Mouse (Mus musculus) heart, embryonic 13.5 days (tissue): ENCODE data around the gene Nkx6-1. TPM values are rescaled to one million over a fixed set of nuclear protein-coding genes. Genes with fewer than 3 reads are reported as not detected.

Experiments used
- ATAC-seq: fragments of 200-750 bp; cut with Nextera tagmentation; 2 replicates; pipeline ENCODE4 v1.8.0; 2017; ENCODE audit warnings: moderate TSS enrichment; ENCODE audit not compliant: insufficient number of reproducible peaks, low FRiP score, low TSS enrichment; ENCODE audit errors: extremely low read depth
- H3K27ac ChIP-seq: fragments of 300-500 bp; sonication (generic); replicated peaks from 2 replicates; pipeline ENCODE4 v1.5.1; 2015; ENCODE audit warnings: moderate library complexity, mild to moderate bottlenecking, inconsistent platforms
- H3K27me3 ChIP-seq: fragments of 300-500 bp; sonication (generic); replicated peaks from 2 replicates; pipeline ENCODE4 v1.6.1; 2015; ENCODE audit warnings: mild to moderate bottlenecking, inconsistent platforms
- H3K36me3 ChIP-seq: fragments of 300-500 bp; sonication (generic); 2 replicates; pipeline ENCODE4 v1.6.1; 2015; ENCODE audit warnings: mild to moderate bottlenecking, inconsistent platforms
- H3K4me1 ChIP-seq: fragments of 300-500 bp; sonication (generic); 2 replicates; pipeline ENCODE4 v1.6.1; 2015; ENCODE audit warnings: inconsistent platforms
- H3K4me2 ChIP-seq: fragments of 300-500 bp; sonication (generic); 2 replicates; pipeline ENCODE4 v1.6.1; 2015; ENCODE audit warnings: inconsistent platforms, mild to moderate bottlenecking, moderate library complexity
- H3K4me3 ChIP-seq: fragments of 300-500 bp; sonication (generic); 2 replicates; pipeline ENCODE4 v1.5.1; 2015; ENCODE audit warnings: moderate library complexity, mild to moderate bottlenecking, inconsistent platforms
- H3K9ac ChIP-seq: fragments of 300-500 bp; sonication (generic); 2 replicates; pipeline ENCODE4 v1.6.1; 2015; ENCODE audit warnings: inconsistent platforms, mild to moderate bottlenecking, moderate library complexity
- H3K9me3 ChIP-seq: fragments of 300-500 bp; sonication (generic); 2 replicates; pipeline ENCODE4 v1.6.1; 2016; ENCODE audit warnings: inconsistent platforms
- WGBS: fragments of 180-500 bp; shearing (Covaris S2); methylation state at CpG from one replicate; pipeline ENCODE4 v1.1.7; 2015; ENCODE audit warnings: mixed read lengths; 5-methylcytosine and 5-hydroxymethylcytosine counted together
- polyA plus RNA-seq: library from polyadenylated mRNA; unstranded; fragments of >200 nt; fragmentation: Nextera tagmentation; extraction: Ambion mirVana; gene quantifications from 2 replicates; pipeline ENCODE4 v1.2.1, GENCODE M21; 2015

Nkx6-1 gene
- polyA plus RNA-seq = 0.08 and 0.19 TPM in 2 replicates

DNA sequence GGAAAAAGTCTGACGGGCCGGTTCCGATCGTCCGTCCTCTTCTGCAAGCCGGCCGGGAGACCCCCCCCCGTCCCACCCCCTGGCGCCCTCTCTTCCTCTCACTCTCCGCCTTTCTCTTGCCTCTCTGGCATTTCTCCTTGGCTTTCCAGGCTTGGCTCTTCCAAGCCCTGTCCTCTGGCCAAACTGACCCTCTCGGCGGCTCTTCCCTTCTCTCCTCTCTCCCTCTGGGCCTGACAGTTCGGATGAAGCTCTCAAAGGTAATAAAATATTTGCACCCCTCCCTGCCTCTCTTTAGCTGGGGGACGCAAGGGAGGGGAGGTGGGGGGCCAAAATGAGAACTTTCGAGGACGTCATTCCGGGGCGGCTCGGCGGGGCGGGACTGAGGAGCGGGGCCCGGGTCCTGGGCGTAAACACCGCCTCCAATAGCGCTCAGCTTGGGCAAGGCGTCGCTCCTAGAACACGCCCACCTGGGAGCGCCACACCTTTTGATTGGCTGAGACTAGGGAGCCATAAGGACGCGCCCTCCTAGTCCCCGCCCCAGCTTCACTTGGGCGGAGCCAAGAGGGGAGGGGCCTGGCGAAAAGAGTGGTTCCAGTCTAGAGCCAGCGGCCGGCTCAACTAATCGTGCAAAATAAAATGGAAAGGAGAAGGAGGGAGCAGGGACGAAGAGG, at the start of gene Nkx6-1:
Gene Nkx6-1 (minus strand): TSS at position 52 of the 671 bp plus-strand sequence.
- ATAC-seq = peak; percentile 83
- Histone ChIP-seq H3K9ac (peak within 1 kb of the TSS; percentile 72), H3K9me3 (no peaks in the 10 kb centered on the region), H3K4me2 (peak within 1 kb of the TSS; percentile 81), H3K27ac (no peak within 1 kb of the TSS), H3K4me3 (peak within 1 kb of the TSS; percentile 57), H3K4me1 (peaks cover 30% of the 10 kb centered on the region), H3K27me3 (peaks cover 100% of the 10 kb centered on the region), H3K36me3 (no peaks in the 10 kb centered on the region)
- under 1% methylated on average over 39 of the region's 39 CpGs for WGBS

DNA sequence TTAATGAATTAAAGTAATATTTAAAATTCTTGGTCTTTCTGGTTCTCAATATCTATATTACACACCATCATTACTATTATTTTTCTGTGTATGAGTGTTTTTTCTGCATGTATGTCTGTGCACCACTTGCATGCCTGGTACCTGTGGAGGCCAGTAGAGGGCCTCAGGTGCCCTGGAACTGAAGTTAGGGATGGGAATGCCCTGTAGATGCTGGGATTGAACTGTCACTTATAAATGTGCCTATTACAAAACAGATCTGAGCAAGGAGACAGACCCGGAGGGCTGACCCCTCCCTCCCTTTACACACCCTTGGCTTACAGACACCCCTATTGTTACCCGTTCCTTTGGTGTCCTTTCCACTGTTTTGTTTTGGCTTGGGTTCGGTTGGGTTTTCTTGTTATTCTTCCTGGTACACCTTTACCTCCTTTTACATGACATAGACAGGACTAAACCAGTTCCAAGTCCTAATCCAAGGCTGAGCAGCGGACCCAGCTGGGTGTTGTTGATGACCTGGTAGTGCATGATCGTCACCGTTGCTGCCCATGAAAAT, 48.3 kb upstream of the Nkx6-1 start:
- 79% methylated on average over 6 of the region's 6 CpGs for WGBS
- Histone ChIP-seq H3K4me2 (no peak overlapping the region), H3K36me3 (no peaks in the 10 kb centered on the region), H3K4me3 (no peak overlapping the region), H3K27me3 (no peaks in the 10 kb centered on the region), H3K9me3 (no peaks in the 10 kb centered on the region), H3K27ac (no peak overlapping the region), H3K4me1 (no peaks in the 10 kb centered on the region), H3K9ac (no peak overlapping the region)
- no peak for ATAC-seq

DNA sequence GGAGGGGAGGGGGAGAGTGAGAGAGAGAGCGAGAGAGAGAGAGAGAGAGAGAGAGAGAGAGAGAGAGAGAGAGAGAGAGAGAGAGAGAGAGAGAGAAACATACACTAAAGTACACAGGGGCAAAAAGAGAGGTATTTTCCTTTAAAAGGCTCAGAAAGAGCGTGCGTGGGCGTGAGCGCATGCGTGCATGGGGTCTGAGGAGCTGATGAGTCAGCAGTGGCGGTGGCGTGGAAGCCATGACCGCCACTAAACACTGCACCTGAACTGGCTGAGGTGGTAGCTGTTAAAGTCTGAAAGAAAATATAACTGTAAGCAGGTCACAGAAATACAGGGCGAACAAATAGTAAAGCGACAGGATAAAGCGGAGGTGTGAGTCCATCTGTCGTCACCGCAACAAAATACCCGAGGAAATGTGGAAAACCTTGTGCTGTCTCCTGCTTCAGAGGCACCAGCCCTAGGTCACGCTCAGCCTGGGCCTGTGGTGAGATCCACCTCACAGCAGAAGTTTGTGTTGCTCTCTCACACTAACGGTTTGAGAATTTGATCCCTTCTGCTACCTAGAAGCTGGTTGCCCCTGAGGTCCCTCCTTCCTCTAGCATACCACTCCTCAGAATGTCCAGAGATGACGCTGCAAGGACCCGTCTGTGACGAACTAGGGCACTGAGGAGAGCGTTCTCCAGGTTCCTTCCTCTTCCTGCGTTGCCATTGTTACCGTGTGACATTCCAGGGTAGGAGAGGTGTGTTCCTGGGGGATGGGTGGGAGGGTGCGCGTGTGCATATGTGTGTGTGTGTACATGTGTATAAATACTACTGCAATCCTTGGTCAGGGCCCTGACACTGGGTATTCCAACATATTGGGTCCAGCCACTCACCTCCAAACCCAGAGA, 38.8 kb upstream of the Nkx6-1 start:
- WGBS = 48% methylated on average over 24 of the region's 25 CpGs
- Histone ChIP-seq H3K4me2 (peak overlapping the region; percentile 54), H3K4me1 (0 out of 2 replicates have a peak, but pooled peaks cover 6% of the 10 kb centered on the region), H3K4me3 (peak overlapping the region; percentile 35), H3K36me3 (no peaks in the 10 kb centered on the region), H3K9me3 (no peaks in the 10 kb centered on the region), H3K9ac (peak overlapping the region; percentile 28; the same call in 1 of the 2 replicates), H3K27ac (no peak overlapping the region), H3K27me3 (peaks cover 4% of the 10 kb centered on the region; the same call in 1 of the 2 replicates)
- ATAC-seq = no peak

DNA sequence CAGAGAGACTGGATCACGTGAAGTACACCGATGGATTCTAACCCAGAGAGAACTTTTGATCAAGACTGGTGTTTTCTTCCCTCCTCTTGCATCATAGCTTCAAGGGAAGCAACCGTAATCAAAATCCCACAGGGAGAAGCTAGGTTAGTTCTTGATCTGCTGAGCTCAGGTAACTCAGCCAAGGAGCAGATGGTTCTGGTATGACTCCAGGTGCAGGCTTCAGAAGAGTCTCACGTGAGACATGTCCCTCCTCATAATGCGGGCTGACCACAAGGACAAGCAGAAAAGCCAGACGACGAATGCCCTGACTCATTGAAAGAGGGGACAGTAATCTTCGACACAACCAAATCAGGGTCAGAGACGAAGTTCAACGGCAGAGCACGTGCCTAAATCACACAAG, 37.8 kb upstream of the Nkx6-1 start:
- Histone ChIP-seq H3K36me3 (no peaks in the 10 kb centered on the region), H3K9ac (no peak overlapping the region), H3K27me3 (peaks cover 10% of the 10 kb centered on the region; the same call in 1 of the 2 replicates), H3K9me3 (no peaks in the 10 kb centered on the region), H3K4me3 (no peak overlapping the region), H3K4me1 (0 out of 2 replicates have a peak, but pooled peaks cover 6% of the 10 kb centered on the region), H3K27ac (no peak overlapping the region), H3K4me2 (no peak overlapping the region)
- WGBS = 75% methylated on average over 11 of the region's 11 CpGs
- no peak for ATAC-seq

DNA sequence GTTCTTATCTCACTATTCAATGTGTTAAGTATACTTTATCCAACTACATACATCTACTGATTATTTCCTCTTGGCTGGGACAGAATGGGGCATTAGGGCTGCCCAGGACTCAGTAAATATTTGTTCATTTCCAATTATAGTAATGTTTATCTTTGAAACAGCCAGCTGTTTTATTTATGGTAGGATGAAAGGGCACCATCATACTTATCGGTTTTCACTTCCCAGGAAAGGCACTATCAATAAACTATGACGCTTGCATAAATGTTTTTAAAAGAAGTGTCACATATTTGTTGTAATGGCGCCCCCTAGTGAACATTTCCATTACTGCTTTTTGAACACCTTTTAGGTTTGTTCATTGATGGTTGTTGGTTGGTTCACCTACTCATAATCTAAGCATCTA, 35.8 kb upstream of the Nkx6-1 start:
- Histone ChIP-seq H3K36me3 (no peaks in the 10 kb centered on the region), H3K4me3 (no peak overlapping the region), H3K27ac (no peak overlapping the region), H3K4me2 (peak overlapping the region; percentile 24; the same call in 1 of the 2 replicates), H3K9me3 (no peaks in the 10 kb centered on the region), H3K27me3 (peaks cover 10% of the 10 kb centered on the region; the same call in 1 of the 2 replicates), H3K9ac (no peak overlapping the region), H3K4me1 (0 out of 2 replicates have a peak, but pooled peaks cover 6% of the 10 kb centered on the region)
- WGBS = 6% methylated on average over 3 of the region's 3 CpGs
- no peak for ATAC-seq

DNA sequence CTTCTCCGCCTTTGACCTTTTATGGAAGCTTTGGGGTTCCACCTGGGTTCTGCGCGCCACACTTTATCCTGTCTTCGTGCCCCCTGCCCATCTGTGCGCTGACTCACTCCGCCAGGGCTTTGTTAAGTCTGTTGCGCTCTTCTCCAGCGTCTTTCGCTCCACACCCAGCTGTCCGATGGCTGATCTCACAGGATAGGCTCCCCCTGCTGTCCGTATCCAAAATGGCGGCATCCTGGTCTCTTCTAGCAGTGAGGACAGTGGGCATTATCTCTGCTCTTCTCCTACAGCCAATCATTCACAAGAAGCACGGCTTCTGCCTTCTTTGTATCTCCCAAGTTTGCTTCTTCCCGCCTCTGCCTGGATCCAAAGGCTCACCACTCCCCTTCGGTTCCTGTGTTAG, 23.8 kb upstream of the Nkx6-1 start:
- Histone ChIP-seq H3K4me3 (no peak overlapping the region), H3K9me3 (no peaks in the 10 kb centered on the region), H3K9ac (no peak overlapping the region), H3K4me1 (no peaks in the 10 kb centered on the region), H3K27ac (no peak overlapping the region), H3K4me2 (peak overlapping the region; percentile 39), H3K27me3 (peaks cover 11% of the 10 kb centered on the region), H3K36me3 (no peaks in the 10 kb centered on the region)
- WGBS = 15% methylated on average over 15 of the region's 15 CpGs
- ATAC-seq = no peak

DNA sequence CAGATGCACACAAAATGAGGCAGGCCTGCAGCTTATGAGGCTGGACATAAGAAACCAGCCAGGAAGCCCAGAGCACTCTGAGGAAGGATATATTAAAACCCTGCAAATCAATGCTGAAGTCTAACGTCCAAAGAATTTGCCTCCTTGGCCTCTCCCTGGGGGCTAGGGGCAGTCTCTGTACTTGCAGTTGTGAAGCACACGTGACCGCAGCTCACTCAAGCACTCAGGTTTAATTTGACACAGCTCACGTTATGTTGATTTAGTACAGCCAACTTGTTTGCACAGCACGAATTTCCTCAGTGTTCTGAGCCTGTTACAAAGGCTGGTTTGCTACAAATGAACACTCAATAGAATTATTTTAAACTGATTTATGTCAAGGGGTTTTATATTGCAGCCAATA, 18.5 kb upstream of the Nkx6-1 start:
- H3K4me2 ChIP-seq = no peak overlapping the region
- no peak overlapping the region for H3K4me3 ChIP-seq
- H3K27ac ChIP-seq = no peak overlapping the region
- H3K9me3 ChIP-seq = no peaks in the 10 kb centered on the region
- ATAC-seq = no peak
- peaks cover 9% of the 10 kb centered on the region for H3K27me3 ChIP-seq
- no peaks in the 10 kb centered on the region for H3K36me3 ChIP-seq
- no peaks in the 10 kb centered on the region for H3K4me1 ChIP-seq
- H3K9ac ChIP-seq = no peak overlapping the region
- WGBS = 53% methylated on average over 5 of the region's 5 CpGs

DNA sequence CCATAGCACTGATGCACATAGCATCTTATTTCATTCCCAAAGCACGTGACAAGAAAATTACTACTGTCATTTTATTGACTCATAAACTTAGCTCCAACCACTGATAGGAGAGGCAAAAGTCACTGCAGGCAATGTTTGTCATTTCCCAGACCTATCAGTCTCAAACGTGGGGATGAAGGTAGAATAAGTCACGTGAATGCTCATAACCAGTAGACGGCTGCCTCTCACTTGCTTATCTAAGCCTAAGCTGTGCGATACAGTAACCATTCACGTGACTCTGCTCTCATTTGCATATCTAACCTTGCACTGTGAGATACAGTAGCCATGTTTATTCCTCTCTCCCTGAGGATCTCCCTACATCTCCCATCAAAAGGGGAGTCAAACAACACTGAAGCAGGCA, 15.5 kb upstream of the Nkx6-1 start:
- Histone ChIP-seq H3K9ac (no peak overlapping the region), H3K4me2 (no peak overlapping the region), H3K9me3 (no peaks in the 10 kb centered on the region), H3K27ac (no peak overlapping the region), H3K4me3 (no peak overlapping the region), H3K27me3 (0 out of 2 replicates have a peak, but pooled peaks cover 3% of the 10 kb centered on the region), H3K4me1 (no peaks in the 10 kb centered on the region), H3K36me3 (no peaks in the 10 kb centered on the region)
- WGBS = 49% methylated on average over 6 of the region's 6 CpGs
- no peak for ATAC-seq

DNA sequence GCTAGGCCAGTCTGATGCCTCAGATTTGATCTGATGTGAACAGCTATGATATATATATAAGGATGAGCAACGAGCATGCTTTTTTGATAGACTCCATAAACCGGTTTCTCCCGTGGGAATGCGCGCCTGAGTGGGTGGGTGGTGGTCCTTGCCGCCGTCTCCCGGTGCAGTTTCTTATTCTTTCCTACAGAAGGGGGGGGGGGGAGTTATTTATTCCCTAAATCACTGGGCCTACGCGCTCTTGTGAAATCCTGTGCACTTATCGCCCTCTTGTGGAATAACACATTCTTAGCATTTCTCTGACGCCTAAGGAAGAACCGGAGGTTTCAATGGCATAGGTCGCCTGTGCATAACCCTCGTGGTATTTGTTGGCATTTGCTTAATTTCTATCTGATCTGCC, 4.6 kb upstream of the Nkx6-1 start:
- WGBS = 5% methylated on average over 15 of the region's 15 CpGs
- Histone ChIP-seq H3K27ac (no peak overlapping the region), H3K4me1 (peaks cover 15% of the 10 kb centered on the region), H3K4me2 (peak overlapping the region; percentile 34), H3K27me3 (peaks cover 65% of the 10 kb centered on the region), H3K36me3 (no peaks in the 10 kb centered on the region), H3K4me3 (no peak overlapping the region), H3K9ac (no peak overlapping the region), H3K9me3 (no peaks in the 10 kb centered on the region)
- no peak for ATAC-seq

DNA sequence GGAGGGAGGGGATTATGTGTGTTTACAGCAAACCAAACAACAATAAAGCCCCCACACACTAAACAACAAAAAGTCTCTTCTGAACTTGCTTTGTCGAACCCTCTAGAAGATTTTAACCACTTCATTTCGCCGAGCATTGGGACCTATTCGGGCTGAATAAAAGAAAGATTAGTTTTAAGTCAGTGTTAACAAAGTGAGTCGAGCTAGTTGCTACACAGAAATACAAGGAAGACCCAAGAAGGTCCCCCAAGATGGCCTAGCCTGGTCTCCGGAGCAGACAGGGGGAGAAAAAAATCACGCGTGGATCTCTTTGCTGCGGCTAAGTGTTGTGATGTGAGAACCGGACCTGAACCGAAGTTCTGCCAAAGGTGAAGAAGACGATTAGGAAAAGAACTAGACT, 3.7 kb upstream of the Nkx6-1 start:
- Histone ChIP-seq H3K4me3 (no peak overlapping the region), H3K36me3 (no peaks in the 10 kb centered on the region), H3K4me2 (no peak overlapping the region), H3K4me1 (peaks cover 24% of the 10 kb centered on the region), H3K27ac (no peak overlapping the region), H3K9me3 (no peaks in the 10 kb centered on the region), H3K27me3 (peaks cover 74% of the 10 kb centered on the region), H3K9ac (no peak overlapping the region)
- ATAC-seq = no peak
- 6% methylated on average over 12 of the region's 12 CpGs for WGBS

DNA sequence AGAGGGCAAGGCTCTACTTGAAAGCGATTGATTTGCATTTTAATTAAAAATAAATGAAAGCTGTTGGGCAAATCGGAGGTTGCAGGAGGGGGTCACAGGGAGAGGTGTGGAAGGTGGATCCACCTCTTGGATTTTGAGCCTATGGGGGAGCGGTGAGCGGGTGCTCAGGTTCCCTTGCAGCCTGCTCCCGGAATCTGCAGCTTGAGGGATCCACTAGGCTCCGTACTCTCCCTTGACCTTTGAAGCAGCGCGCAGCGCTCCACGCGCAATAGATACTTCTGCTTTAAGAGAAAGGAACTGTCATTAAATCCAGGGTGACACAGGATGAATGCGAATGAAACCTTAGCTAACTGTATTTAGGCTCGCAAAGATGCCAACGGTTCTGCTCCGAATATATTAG, 3.2 kb upstream of the Nkx6-1 start:
- under 1% methylated on average over 15 of the region's 15 CpGs for WGBS
- H3K4me3 ChIP-seq = no peak overlapping the region

More for the DNA sequence above, 3.2 kb upstream of the Nkx6-1 start:
- Histone ChIP-seq H3K9ac (no peak overlapping the region), H3K4me1 (peaks cover 28% of the 10 kb centered on the region), H3K36me3 (no peaks in the 10 kb centered on the region), H3K9me3 (no peaks in the 10 kb centered on the region), H3K27me3 (peaks cover 78% of the 10 kb centered on the region), H3K4me2 (no peak overlapping the region), H3K27ac (no peak overlapping the region)
- ATAC-seq = no peak
